Mouse (Mus musculus) cerebellum, adult (tissue): Measurements from ENCODE around the gene Abcc8.
A peak's percentile ranks its signal among the peaks of the same experiment; 100 is the strongest.

ENCODE experiments used
- ATAC-seq: cut with Nextera tagmentation; 2 replicates; pipeline ENCODE4 v1.9.2; 2017; ENCODE audit warnings: mild to moderate bottlenecking, moderate library complexity, mixed read lengths; ENCODE audit not compliant: insufficient number of reproducible peaks, low FRiP score, low TSS enrichment

Abcc8 gene

DNA sequence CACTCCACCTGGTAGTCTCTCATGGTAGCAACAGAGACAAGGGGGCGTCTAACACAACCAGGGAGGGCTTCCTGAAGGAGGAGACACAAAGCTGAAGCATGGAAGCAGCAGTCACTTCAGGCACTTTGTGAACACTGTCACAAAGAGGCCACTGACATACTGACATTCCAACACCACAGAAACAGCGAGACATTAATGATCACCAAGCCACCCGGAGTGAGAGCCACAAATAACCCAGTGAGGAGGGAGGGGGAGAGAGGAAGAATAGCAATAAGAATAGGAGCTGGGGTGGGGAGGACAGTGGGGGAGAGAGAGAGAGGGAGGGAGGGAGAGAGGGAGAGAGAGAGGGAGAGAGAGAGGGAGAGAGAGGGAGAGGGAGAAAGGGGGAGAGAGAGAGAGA, 18.2 kb downstream of the Abcc8 start:
- ATAC-seq, result no peak

DNA sequence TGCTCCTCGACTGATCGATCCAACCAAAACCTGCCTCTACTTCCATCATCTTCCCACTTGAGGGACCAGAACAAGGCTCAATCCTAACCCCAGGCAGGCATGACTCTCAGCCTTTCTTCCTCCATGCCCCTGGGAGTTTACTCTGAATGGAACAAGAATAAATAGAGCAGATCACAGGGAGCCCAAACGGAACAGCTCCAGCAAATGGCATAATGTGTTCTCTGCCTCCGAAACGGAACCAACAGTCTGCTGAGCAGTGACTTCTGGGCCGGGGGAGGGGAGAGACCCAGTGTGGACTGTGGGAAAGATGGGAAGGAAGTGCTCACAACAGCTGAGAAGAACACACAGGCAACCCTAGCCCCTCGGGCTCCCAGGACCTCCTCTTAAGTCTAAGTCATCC, 22.1 kb downstream of the Abcc8 start:
- ATAC-seq, result no peak

- no peak for ATAC-seq
These were observed 25.0 kb downstream of the Abcc8 start for GRCm38 (mm10) chr7:46154498-46155488.

DNA sequence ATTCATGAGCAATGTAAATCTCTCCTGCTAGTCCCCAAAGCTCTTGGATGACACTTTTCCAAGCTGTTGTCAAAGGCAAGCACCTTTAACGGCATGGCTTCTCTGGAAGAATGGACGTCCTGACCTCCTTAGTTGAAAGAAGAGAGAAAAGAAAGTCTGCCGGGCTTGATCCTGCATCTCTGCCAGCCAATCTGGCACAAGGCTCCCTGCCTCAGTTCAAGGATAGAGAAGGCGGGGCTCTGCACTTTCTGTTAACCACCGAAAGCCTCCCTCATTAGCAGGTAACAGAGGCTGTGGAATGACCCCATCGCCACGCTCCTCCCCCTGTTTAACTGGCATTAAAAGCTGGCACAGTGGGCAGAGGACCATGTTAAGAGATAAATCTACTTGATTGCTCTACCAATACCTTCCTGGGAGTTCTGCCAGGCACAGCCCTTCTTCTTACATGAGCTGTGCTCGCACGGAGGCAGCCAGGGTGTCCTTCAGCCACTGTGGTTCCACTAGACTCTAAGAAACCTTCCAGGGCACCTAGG, 26.9 kb downstream of the Abcc8 start:
- ATAC-seq, result no peak

- no peak for ATAC-seq
These were observed 32.4 kb downstream of the Abcc8 start for GRCm38 (mm10) chr7:46147417-46147816.

DNA sequence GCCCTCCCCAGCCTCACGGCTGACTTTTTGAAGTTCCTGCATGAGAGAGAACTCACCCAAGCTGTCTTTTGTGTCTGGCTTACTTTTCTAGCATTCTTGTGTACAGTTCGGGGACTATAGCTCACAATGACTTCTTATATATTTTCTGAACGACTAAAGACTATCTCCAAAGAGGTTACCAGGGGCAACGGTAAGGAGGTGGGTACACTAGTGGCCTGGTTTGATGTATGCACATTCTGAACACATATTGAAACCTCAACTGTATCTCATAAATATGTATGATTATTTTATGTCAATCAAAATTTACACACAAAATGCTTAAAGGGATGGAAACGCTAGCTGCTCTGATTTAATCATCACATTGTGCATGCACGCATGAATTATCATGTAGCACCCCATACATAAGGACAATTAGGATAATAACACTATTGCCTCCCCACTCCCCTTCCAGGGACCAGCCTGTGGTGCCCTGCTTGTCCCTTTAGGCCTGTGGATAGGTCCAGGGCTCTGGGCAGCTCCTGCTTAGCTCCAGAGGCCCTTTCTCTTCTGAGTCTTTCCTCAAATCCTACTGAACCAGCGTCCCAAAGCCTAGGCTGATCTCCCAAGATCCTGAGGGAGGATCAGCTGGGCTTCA, 33.0 kb downstream of the Abcc8 start:
- ATAC-seq, result no peak

- peak; percentile 49; the same call in 1 of the 2 replicates for ATAC-seq
These were observed 35.8 kb downstream of the Abcc8 start for GRCm38 (mm10) chr7:46144061-46144460.

- no peak for ATAC-seq
These were observed 41.4 kb downstream of the Abcc8 start for GRCm38 (mm10) chr7:46138329-46138930.

DNA sequence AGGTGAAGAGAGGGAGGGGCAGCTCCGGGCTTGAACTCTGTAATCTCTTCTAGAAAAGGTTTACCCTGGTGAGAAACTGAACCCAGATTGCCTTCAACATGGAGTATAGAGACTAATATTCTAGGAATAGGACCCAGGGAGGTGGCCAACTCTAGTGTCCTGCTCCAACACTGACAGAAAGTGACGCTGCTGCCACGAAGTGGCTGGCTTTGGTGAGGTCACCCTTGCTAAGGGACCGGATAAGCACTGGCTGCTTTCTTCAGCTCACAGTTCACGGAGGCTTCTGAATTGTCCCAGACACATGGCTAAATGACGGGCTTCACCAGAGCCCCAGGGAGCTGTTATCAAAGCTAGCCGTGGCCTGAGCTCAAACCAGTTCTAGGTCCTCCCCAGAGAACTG, 46.0 kb downstream of the Abcc8 start:
- no peak for ATAC-seq

GRCm38 (mm10) chr7:46132229-46132628, 47.6 kb downstream of the Abcc8 start:
- no peak for ATAC-seq

- peak; percentile 39; the same call in 1 of the 2 replicates for ATAC-seq
These were observed 48.0 kb downstream of the Abcc8 start for GRCm38 (mm10) chr7:46131806-46132205.

- ATAC-seq, result peak; percentile 28; the same call in 1 of the 2 replicates
These were observed 48.6 kb downstream of the Abcc8 start for GRCm38 (mm10) chr7:46131266-46131665.

- ATAC-seq, result no peak
These were observed 49.1 kb downstream of the Abcc8 start for GRCm38 (mm10) chr7:46130723-46131122.

GRCm38 (mm10) chr7:46129463-46130179, 50.2 kb downstream of the Abcc8 start:
- no peak for ATAC-seq

DNA sequence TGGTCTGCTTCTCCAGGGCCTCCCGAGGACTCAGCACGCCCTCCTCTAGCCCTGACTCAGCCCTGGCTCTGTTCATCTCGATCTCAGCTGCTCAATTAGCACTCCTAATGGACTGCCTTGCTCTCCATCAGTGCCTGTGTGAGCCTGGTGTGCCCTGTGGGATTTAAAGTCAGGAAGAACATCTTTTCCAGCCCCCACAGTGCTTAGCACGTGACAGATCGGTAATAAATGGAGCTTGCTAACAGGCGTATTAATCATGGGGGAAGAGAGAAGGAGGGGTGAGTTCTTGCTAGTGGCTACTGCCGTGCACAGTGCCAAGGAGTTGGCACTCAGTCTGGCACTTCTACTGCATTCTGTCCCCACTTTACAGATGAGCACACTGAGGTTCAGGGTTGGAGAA, 51.6 kb downstream of the Abcc8 start:
- ATAC-seq, result no peak

GRCm38 (mm10) chr7:46125340-46125739, 54.5 kb downstream of the Abcc8 start:
- no peak for ATAC-seq

DNA sequence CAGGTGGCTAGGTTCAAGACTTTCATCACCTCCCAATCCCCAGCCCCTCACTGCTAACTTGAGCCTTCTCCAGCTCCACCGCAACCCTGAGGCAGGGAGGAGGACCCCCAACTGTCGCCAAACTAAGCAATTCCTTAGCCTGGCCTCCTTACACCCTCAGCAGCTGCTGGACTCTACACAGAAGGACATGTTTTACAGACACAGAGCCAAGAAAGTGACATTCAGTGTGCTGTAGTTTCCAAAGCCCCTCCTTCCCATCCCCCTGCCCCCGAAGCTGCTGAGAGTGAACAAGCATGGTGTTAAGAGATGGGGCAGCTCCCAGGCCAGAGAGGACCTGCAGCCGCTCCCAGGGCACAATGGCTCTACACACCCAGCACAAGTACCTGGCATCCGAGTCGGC, 55.4 kb downstream of the Abcc8 start:
- ATAC-seq, result no peak

DNA sequence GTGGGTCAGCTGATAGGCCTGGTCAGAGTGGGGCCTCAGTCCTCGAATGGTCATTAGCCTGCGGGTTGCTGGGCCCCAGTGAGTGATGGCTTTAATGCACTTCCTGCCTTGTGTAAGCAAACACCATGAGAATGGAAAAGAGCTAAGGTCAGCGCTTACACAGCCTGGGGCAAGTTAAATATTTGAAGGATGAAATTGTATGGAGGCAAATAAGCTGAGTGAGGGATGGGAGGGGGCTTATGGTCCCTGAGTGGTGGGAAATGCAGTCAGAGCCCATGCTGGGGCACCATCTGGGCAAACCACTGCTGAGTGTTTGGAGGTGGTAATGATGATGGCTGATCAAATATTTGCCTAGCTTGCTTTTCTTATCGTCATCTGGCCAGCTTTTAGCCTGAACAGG, 56.9 kb downstream of the Abcc8 start:
- ATAC-seq, result no peak

- no peak for ATAC-seq
These were observed 62.8 kb downstream of the Abcc8 start for GRCm38 (mm10) chr7:46117035-46117434.

DNA sequence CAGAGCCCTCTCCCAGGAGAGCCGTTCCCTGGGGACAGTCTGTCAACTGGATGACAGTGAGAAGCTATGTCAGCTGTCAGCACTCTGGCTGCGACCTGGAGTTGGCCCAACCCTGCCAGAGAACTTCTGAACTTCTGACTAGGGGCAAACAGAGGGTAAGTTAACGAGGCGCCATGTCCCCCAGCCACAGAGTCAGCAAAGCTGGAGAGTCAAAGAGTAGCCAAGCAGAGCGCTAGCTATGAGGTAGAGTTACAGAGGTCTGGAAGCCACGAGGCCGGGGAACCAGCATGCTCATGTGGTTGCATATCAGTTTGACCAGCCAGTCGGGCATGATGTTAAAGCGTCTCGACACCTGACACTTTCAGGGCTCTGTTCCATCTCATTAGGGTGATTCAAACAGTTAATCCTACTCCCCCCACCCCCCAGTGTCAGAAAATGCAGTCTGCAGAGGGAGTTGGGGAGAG, 63.7 kb downstream of the Abcc8 start:
- ATAC-seq, result no peak
